Mouse (Mus musculus): ENCODE measurements around the gene Dusp14.

GRCm38 (mm10) chr11:84067720-84068190 is 1.3 kb downstream of the Dusp14 start:
- no peak for TF ChIP-seq EP300 (IDR thresholded peaks at IDR 0.05; ENCODE audit: low read depth)
- TF ChIP-seq CTCF (IDR thresholded peaks at IDR 0.05; ENCODE audit: low read depth): no peak
